Mouse (Mus musculus) cortical plate, adult 2 months (tissue): ENCODE data around the gene Atg10.

Source experiments
- CTCF ChIP-seq: fragments of 200-500 bp; IDR thresholded peaks from 2 replicates; pipeline ENCODE4 v1.5.1; 2011; ENCODE audit warnings: mild to moderate bottlenecking, control low read depth, low read length; ENCODE audit not compliant: insufficient read depth; ENCODE audit errors: extremely low read depth
- POLR2A ChIP-seq: fragments of 200-500 bp; IDR thresholded peaks from 2 replicates; pipeline ENCODE4 v1.6.1; 2011; ENCODE audit warnings: mild to moderate bottlenecking, low read length, control low read depth; ENCODE audit not compliant: insufficient read depth; ENCODE audit errors: extremely low read depth

DNA sequence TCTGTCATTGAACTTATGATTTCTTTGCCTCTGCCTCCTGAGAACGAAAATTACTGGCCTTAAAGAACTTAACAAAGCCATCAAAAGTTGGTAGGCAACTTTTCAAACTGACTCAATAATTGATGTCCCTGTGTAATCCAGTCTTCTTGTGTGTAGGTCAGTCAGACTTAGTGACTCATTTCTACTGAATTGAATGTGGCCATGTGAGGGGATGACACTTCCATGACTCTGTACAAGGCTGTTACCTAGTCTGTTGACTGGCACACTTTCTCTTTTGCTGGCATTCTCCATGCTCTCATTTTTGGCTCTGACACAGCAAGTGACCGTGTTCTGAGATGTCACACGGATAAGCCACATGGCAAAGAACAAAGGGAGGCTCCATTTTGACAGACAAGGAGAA is 246.7 kb downstream of the Atg10 start:
- TF ChIP-seq CTCF (no peak), POLR2A (no peak)
